Mouse (Mus musculus) C2C12 (cell line): ENCODE measurements around the gene Cul9. TPM values are rescaled to one million over a fixed set of nuclear protein-coding genes. Genes with fewer than 3 reads are reported as not detected.
A peak's percentile ranks its signal among the peaks of the same experiment; 100 is the strongest.
"Not testable (repeated sequence)": the region's sequence is repeated elsewhere in the genome, so short reads cannot be mapped to it uniquely, and the experiment has no call there.

Source experiments
- H3K27me3 ChIP-seq: one replicate; pipeline ENCODE4 v1.6.1; 2011; ENCODE audit not compliant: control insufficient read depth, insufficient read depth, insufficient read length
- H3K36me3 ChIP-seq: one replicate; pipeline ENCODE4 v1.6.1; 2011; ENCODE audit not compliant: control insufficient read depth, insufficient read depth
- H3K4me3 ChIP-seq: one replicate; pipeline ENCODE4 v1.5.1; 2011; ENCODE audit warnings: mild to moderate bottlenecking, control low read depth; ENCODE audit not compliant: poor library complexity, insufficient read depth, severe bottlenecking
- H3K79me2 ChIP-seq: one replicate; pipeline ENCODE4 v1.6.1; 2011; ENCODE audit not compliant: control insufficient read depth, insufficient read depth
- H3K79me3 ChIP-seq: one replicate; pipeline ENCODE4 v1.6.1; 2011; ENCODE audit warnings: low read depth, control low read depth
- H3ac ChIP-seq: one replicate; pipeline ENCODE3; 2011; ENCODE audit warnings: low read depth; ENCODE audit not compliant: control insufficient read depth, insufficient read length
- CEBPB ChIP-seq: IDR thresholded peaks from one replicate; pipeline ENCODE4 v1.6.1; 2011; ENCODE audit warnings: low read depth, mild to moderate bottlenecking, control low read depth, moderate library complexity
- CTCF ChIP-seq: IDR thresholded peaks from one replicate; pipeline ENCODE4 v1.5.1; 2011; ENCODE audit not compliant: control insufficient read depth, insufficient read depth, insufficient read length
- FOSL1 ChIP-seq: IDR thresholded peaks from one replicate; pipeline ENCODE4 v1.8.0; 2011; ENCODE audit warnings: mild to moderate bottlenecking, low read length; ENCODE audit not compliant: poor library complexity, insufficient read depth, severe bottlenecking
- MAX ChIP-seq: IDR thresholded peaks from one replicate; pipeline ENCODE4 v1.6.1; 2011; ENCODE audit warnings: mild to moderate bottlenecking, control low read depth
- MYOD1 ChIP-seq: IDR thresholded peaks from one replicate; pipeline ENCODE4 v1.6.1; 2011; ENCODE audit warnings: low read depth; ENCODE audit not compliant: control insufficient read depth, insufficient read length
- MYOG ChIP-seq: IDR thresholded peaks from one replicate; pipeline ENCODE4 v1.6.1; 2011; ENCODE audit not compliant: control insufficient read depth, insufficient read length; ENCODE audit errors: extremely low read depth
- USF1 ChIP-seq: IDR thresholded peaks from one replicate; pipeline ENCODE4 v1.6.1; 2011; ENCODE audit warnings: low read depth, mild to moderate bottlenecking, control low read depth, moderate library complexity
- polyA plus RNA-seq: library from polyadenylated mRNA; unstranded; fragments of >200 nt; fragmentation: generic; extraction: Trizol; gene quantifications from one replicate; pipeline ENCODE4 v1.2.1, GENCODE M21; 2012; ENCODE audit warnings: missing spikeins

Gene Cul9
- polyA plus RNA-seq, 1 experiment = 0.60 TPM

DNA sequence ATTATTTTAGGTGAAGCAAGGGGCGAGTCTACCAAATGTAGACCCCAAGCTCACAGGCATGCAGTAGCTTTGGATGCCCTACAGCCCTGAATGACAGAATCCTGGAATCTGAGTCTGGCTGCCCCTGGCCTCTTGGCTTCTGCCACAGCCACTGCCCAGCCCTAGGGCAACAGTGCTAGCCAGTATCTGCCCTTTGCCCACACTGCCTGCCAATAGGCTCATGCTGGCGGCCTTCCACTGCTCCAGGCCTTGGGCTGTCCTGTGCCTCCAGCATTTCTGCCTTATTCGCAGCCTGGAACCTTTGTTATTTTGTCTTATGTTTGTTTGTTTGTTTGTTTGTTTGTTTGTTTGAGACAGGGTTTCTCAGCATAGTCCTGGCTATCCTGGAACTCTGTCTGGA lies 40.6 kb downstream of the Cul9 start:
- Histone ChIP-seq H3K4me3 (no peak overlapping the region), H3K79me3 (no peaks in the 10 kb centered on the region), H3K27me3 (no peaks in the 10 kb centered on the region), H3ac (no peak overlapping the region), H3K36me3 (no peaks in the 10 kb centered on the region), H3K79me2 (no peaks in the 10 kb centered on the region)
- TF ChIP-seq MYOD1 (no peak), USF1 (no peak), FOSL1 (no peak), CTCF (no peak), CEBPB (no peak), MYOG (no peak), MAX (no peak)

DNA sequence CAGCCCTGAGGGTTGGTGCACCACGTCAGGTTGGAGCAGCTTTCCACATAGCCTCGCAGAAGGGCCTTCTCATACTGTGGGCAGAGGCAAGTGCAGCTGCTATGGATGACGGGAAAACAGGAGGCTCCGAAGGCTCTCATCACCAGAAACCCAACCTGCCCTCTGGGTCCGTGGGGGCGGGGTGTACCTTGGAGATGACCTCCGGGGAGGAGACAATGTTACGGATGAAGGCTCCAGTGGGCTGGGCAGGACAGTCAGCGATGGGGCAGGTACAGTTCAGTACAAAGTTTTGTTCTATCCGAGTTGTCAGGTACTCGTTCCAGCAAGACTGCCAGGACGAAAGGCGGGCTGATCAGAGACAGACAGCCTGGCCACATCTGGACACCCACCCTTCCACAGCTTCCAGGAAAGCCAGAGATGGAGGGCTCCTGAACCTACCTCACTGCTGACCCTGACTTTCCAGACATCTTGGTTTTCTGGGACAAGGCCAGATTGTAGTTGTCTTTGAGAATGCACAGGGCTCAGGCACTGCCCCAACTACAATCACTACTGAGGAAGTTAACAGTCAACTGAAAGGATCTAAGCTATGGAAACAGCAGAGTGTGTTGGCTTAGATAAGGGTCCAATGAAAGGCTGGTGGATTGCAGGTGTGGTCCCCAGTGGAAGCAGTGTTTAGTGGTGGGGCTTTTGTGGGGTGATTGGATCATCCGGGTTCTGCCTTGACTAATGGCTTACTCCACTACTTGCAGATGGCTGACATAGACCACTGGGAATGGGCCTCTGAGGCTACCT lies 42.1 kb downstream of the Cul9 start:
- TF ChIP-seq MAX (no peak), MYOD1 (no peak), FOSL1 (no peak), MYOG (no peak), USF1 (no peak), CEBPB (no peak), CTCF (no peak)
- no peak overlapping the region for H3K4me3 ChIP-seq
- no peaks in the 10 kb centered on the region for H3K79me2 ChIP-seq
- H3K27me3 ChIP-seq = no peaks in the 10 kb centered on the region
- no peaks in the 10 kb centered on the region for H3K79me3 ChIP-seq
- H3ac ChIP-seq = no peak overlapping the region
- peaks cover 5% of the 10 kb centered on the region for H3K36me3 ChIP-seq

DNA sequence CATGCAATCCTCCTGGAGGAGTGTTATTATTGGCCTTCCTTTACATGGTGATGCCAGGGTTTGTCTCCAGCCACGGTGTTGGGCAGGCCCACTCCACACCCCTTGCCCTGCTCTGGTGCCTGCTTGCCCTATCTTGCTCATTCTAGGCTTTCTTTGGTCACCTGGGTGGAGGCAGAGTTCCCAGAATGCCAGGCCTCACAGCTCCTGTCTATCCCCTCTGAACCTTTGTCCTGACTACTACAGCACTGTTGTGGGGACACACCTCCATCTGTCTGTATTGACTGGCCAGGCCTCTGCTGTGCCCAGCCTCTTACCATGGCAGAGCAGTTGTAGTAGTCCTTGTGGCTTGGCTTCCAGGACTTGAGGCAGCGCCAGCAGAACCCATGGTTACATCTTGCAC lies 43.4 kb downstream of the Cul9 start:
- TF ChIP-seq FOSL1 (no peak), MYOG (no peak), CTCF (no peak), USF1 (no peak), MAX (no peak), CEBPB (no peak), MYOD1 (no peak)
- Histone ChIP-seq H3K79me3 (no peaks in the 10 kb centered on the region), H3K27me3 (no peaks in the 10 kb centered on the region), H3K36me3 (peaks cover 13% of the 10 kb centered on the region), H3ac (no peak overlapping the region), H3K4me3 (no peak overlapping the region), H3K79me2 (no peaks in the 10 kb centered on the region)

DNA sequence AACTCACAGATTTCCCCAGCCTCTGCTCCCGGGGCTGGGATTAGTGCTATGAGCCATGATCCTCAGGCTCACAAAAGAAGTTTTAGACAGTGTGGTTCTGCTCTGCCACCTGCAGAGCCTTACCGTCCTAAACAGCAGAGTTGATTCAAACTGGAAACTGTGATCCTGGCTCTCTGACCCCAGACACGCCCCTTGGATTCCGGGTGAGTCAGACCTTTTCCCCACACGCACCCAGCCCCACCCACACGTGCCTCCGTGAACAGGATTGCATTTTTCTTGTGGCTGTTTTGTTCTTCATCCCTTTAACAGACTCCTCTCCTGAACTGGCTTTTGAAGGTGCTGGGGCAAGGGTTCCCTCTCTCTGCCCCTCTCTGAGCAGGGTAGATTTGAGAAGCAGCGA lies 48.2 kb downstream of the Cul9 start:
- peaks cover 7% of the 10 kb centered on the region for H3K79me2 ChIP-seq
- peaks cover 13% of the 10 kb centered on the region for H3K36me3 ChIP-seq
- peaks cover 20% of the 10 kb centered on the region for H3K27me3 ChIP-seq
- no peak overlapping the region for H3ac ChIP-seq
- peak overlapping the region; percentile 11 for H3K4me3 ChIP-seq
- no peaks in the 10 kb centered on the region for H3K79me3 ChIP-seq
- peak; percentile 45 for TF ChIP-seq USF1
- no peak for TF ChIP-seq CTCF
- no peak for TF ChIP-seq MYOD1
- peak; percentile 90 for TF ChIP-seq MAX
- TF ChIP-seq FOSL1 = no peak

DNA sequence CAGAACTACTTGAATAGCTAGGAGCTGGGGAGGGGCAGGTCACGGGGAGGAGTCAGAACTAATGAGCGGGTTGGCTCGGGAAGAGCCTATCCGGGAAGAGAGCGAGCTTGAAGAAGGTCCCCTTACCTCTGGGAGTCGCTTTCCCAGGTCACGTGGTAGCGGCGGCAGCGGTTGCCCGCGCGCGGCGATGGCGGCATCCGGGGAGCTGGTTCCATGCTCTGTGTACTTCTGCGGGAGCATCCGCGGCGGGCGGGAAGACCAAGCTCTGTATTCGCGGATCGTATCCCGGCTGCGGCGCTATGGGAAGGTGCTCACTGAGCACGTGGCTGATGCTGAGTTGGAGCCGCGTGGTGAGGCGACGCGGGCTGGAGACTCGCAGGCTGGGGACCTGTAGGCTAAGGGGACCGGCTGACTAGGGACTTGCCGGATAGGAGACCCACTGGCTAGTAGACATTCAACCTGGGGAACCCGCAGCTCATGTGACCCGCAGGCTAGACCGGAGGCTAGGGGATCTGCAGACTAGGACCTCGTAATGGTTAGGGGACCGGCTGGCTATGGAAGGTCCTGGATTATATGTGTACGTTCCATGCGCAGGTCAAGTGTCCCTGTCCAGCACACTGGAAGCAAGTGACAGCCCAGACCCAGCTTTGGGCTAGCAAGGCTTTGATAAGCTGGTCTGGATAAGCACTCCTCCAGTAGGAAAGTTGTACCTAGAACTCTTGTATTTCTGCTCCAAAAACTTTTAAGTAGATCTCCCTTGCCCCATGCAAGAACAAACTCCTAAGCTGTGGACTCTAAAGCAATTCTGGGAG lies 49.4 kb downstream of the Cul9 start, which contains the start of gene Dnph1:
TSS of gene Dnph1 (plus strand) at position 89 of the 812 bp plus-strand sequence.
- H3K4me3 ChIP-seq = peak within 1 kb of the TSS; percentile 50

DNA sequence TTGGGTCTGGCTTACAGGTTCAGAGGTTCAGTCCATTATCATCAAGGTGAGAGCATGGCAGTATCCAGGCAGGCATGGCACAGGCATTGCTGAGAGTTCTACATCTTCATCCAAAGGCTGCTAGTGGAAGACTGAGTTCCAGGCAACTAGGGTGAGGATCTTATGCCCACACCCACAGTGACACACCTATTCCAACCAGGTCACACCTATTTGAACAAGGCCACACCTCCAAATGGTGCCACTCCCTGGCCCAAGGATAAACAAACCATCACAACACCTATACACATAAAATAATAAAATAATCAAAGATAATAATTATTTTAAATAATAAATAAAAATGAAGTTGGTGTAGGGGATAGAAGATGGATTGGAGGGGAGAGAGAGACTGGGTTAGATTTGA lies 50.1 kb downstream of the Cul9 start:
- not testable (repeated sequence) for H3K4me3 ChIP-seq

More for the DNA sequence above, 49.4 kb downstream of the Cul9 start, which contains the start of gene Dnph1:
- no peak for TF ChIP-seq MYOG
- TF ChIP-seq USF1 = peak; percentile 94
- peak; percentile 76 for TF ChIP-seq MAX
- H3K36me3 ChIP-seq = peaks cover 13% of the 10 kb centered on the region
- H3K79me3 ChIP-seq = no peaks in the 10 kb centered on the region
- H3K27me3 ChIP-seq = peaks cover 27% of the 10 kb centered on the region
- peak within 1 kb of the TSS; percentile 87 for H3ac ChIP-seq
- H3K79me2 ChIP-seq = peaks cover 7% of the 10 kb centered on the region

More for the DNA sequence above, 50.1 kb downstream of the Cul9 start:
- peaks cover 27% of the 10 kb centered on the region for H3K27me3 ChIP-seq
- H3K36me3 ChIP-seq = peaks cover 13% of the 10 kb centered on the region
- H3ac ChIP-seq, H3K79me2 ChIP-seq, H3K79me3 ChIP-seq: not testable (repeated sequence)
